Mouse (Mus musculus) heart, embryonic 16.5 days (tissue): ENCODE results near the gene Gm10553. TPM values are rescaled to one million over a fixed set of nuclear protein-coding genes. Genes with fewer than 3 reads are reported as not detected.
"Not testable (repeated sequence)": the region's sequence is repeated elsewhere in the genome, so short reads cannot be mapped to it uniquely, and the experiment has no call there.

Experiments used
- ATAC-seq: fragments of 200-750 bp; cut with Nextera tagmentation; replicated peaks from 2 replicates; pipeline ENCODE4 v1.8.0; 2017; ENCODE audit warnings: moderate number of reproducible peaks; ENCODE audit not compliant: insufficient read depth, low FRiP score; ENCODE audit errors: extremely low read depth
- H3K27ac ChIP-seq: fragments of 300-500 bp; sonication (generic); 2 replicates; pipeline ENCODE4 v1.5.1; 2014; ENCODE audit warnings: mild to moderate bottlenecking, low read length, control low read depth, moderate library complexity
- H3K27me3 ChIP-seq: fragments of 300-500 bp; sonication (generic); 2 replicates; pipeline ENCODE4 v1.6.1; 2014; ENCODE audit warnings: low read length, mixed read lengths; ENCODE audit not compliant: control insufficient read depth, insufficient read depth
- H3K36me3 ChIP-seq: fragments of 300-500 bp; sonication (generic); 2 replicates; pipeline ENCODE4 v1.6.1; 2014; ENCODE audit not compliant: control insufficient read depth, insufficient read depth
- H3K4me1 ChIP-seq: fragments of 300-500 bp; sonication (generic); 2 replicates; pipeline ENCODE4 v1.6.1; 2014; ENCODE audit warnings: low read length, mixed read lengths; ENCODE audit not compliant: control insufficient read depth, insufficient read depth
- H3K4me2 ChIP-seq: fragments of 300-500 bp; sonication (generic); 2 replicates; pipeline ENCODE4 v1.6.1; 2014; ENCODE audit warnings: low read depth, mild to moderate bottlenecking, control low read depth, low read length
- H3K4me3 ChIP-seq: fragments of 300-500 bp; sonication (generic); 2 replicates; pipeline ENCODE4 v1.5.1; 2014; ENCODE audit warnings: mild to moderate bottlenecking, control low read depth, low read length
- H3K9ac ChIP-seq: fragments of 300-500 bp; sonication (generic); 2 replicates; pipeline ENCODE4 v1.6.1; 2014; ENCODE audit warnings: low read length, control low read depth
- H3K9me3 ChIP-seq: fragments of 300-500 bp; sonication (generic); replicated peaks from 2 replicates; pipeline ENCODE4 v1.6.1; 2016; ENCODE audit warnings: low read length; ENCODE audit not compliant: control insufficient read depth
- WGBS: fragments of 180-500 bp; shearing (Covaris S2); extraction: QIAGEN DNeasy Blood & Tissue Kit; methylation state at CpG from one replicate; pipeline ENCODE4 v1.1.7; 2014; 5-methylcytosine and 5-hydroxymethylcytosine counted together
- polyA plus RNA-seq: library from polyadenylated mRNA; unstranded; fragments of >200 nt; fragmentation: Nextera tagmentation; extraction: Ambion mirVana; gene quantifications from 2 replicates; pipeline ENCODE4 v1.2.1, GENCODE M21; 2015

Gene Gm10553
- polyA plus RNA-seq, 1 experiment from 2014 or later: not detected

GRCm38 (mm10) chr1:85105336-85105735, 5.4 kb downstream of the Gm10553 start:
- WGBS: 77% methylated on average over 4 of the region's 4 CpGs

GRCm38 (mm10) chr1:85106013-85106412, 6.0 kb downstream of the Gm10553 start:
- WGBS: 61% methylated on average over 5 of the region's 6 CpGs

More at GRCm38 (mm10) chr1:85105336-85105735, 5.4 kb downstream of the Gm10553 start:
- H3K27me3 ChIP-seq, H3K4me2 ChIP-seq, ATAC-seq, H3K27ac ChIP-seq, H3K4me3 ChIP-seq, H3K4me1 ChIP-seq, H3K9me3 ChIP-seq, H3K36me3 ChIP-seq, H3K9ac ChIP-seq: not testable (repeated sequence)

GRCm38 (mm10) chr1:85109753-85110152, 9.8 kb downstream of the Gm10553 start, which contains the start of gene A530032D15Rik:
A530032D15Rik (minus strand) TSS chr1:85109853.
- H3K27me3 ChIP-seq, H3K27ac ChIP-seq, H3K9me3 ChIP-seq, H3K4me1 ChIP-seq, H3K9ac ChIP-seq, H3K36me3 ChIP-seq, ATAC-seq, H3K4me2 ChIP-seq, H3K4me3 ChIP-seq: not testable (repeated sequence)
- WGBS: 0% methylated on average over 1 of the region's 7 CpGs

More at GRCm38 (mm10) chr1:85106013-85106412, 6.0 kb downstream of the Gm10553 start:
- H3K4me3 ChIP-seq, H3K36me3 ChIP-seq, H3K27me3 ChIP-seq, H3K4me1 ChIP-seq, H3K4me2 ChIP-seq, H3K9me3 ChIP-seq, H3K27ac ChIP-seq, H3K9ac ChIP-seq, ATAC-seq: not testable (repeated sequence)

GRCm38 (mm10) chr1:85110876-85111275, 10.9 kb downstream of the Gm10553 start:
- not testable (repeated sequence) for H3K27ac ChIP-seq, H3K4me2 ChIP-seq, H3K4me1 ChIP-seq, H3K9me3 ChIP-seq, H3K4me3 ChIP-seq, H3K36me3 ChIP-seq, ATAC-seq, H3K27me3 ChIP-seq, H3K9ac ChIP-seq
- 83% methylated on average over 2 of the region's 3 CpGs for WGBS

GRCm38 (mm10) chr1:85111572-85111971, 11.6 kb downstream of the Gm10553 start:
- not testable (repeated sequence) for H3K27me3 ChIP-seq, H3K4me1 ChIP-seq, H3K4me3 ChIP-seq, H3K9ac ChIP-seq, H3K4me2 ChIP-seq, H3K36me3 ChIP-seq, H3K9me3 ChIP-seq, H3K27ac ChIP-seq, ATAC-seq
- WGBS: 58% methylated on average over 9 of the region's 10 CpGs

GRCm38 (mm10) chr1:85112266-85112665, 12.3 kb downstream of the Gm10553 start:
- H3K27me3 ChIP-seq, H3K4me1 ChIP-seq, H3K4me3 ChIP-seq, H3K9ac ChIP-seq, H3K27ac ChIP-seq, H3K4me2 ChIP-seq, H3K36me3 ChIP-seq, H3K9me3 ChIP-seq, ATAC-seq: not testable (repeated sequence)
- 86% methylated on average over 7 of the region's 7 CpGs for WGBS

GRCm38 (mm10) chr1:85112889-85113288, 12.9 kb downstream of the Gm10553 start:
- not testable (repeated sequence) for H3K4me1 ChIP-seq, H3K4me2 ChIP-seq, ATAC-seq, H3K27me3 ChIP-seq, H3K4me3 ChIP-seq, H3K27ac ChIP-seq, H3K36me3 ChIP-seq, H3K9me3 ChIP-seq, H3K9ac ChIP-seq
- WGBS: 65% methylated on average over 2 of the region's 5 CpGs

GRCm38 (mm10) chr1:85114078-85114477, 14.1 kb downstream of the Gm10553 start:
- not testable (repeated sequence) for H3K9me3 ChIP-seq, H3K27ac ChIP-seq, H3K4me2 ChIP-seq, H3K36me3 ChIP-seq, H3K4me3 ChIP-seq, H3K4me1 ChIP-seq, H3K9ac ChIP-seq, H3K27me3 ChIP-seq
- ATAC-seq: 0 out of 2 replicates have a peak, but pooled peaks have one; percentile 49
- 73% methylated on average over 3 of the region's 3 CpGs for WGBS

GRCm38 (mm10) chr1:85114666-85115402, 14.9 kb downstream of the Gm10553 start:
- H3K4me1 ChIP-seq, H3K27ac ChIP-seq, H3K4me2 ChIP-seq, H3K9me3 ChIP-seq, H3K4me3 ChIP-seq, H3K36me3 ChIP-seq, H3K27me3 ChIP-seq, H3K9ac ChIP-seq, ATAC-seq: not testable (repeated sequence)
- 48% methylated on average over 6 of the region's 6 CpGs for WGBS
